Mouse (Mus musculus) small intestine, adult 10 weeks (tissue): Measurements from ENCODE around the gene Lipm. TPM values are rescaled to one million over a fixed set of nuclear protein-coding genes. Genes with fewer than 3 reads are reported as not detected.

Experiments
- polyA plus RNA-seq: library from polyadenylated mRNA; stranded (reverse); fragments of 350-450 nt; fragmentation: Illumina TruSeq; extraction: RNeasy Lipid Tissue Mini Kit (QIAGEN cat#74804); gene quantifications from one replicate; pipeline ENCODE4 v1.2.3, GENCODE M21; 2014; ENCODE audit warnings: low replicate concordance

Lipm gene
- polyA plus RNA-seq: not detected

DNA sequence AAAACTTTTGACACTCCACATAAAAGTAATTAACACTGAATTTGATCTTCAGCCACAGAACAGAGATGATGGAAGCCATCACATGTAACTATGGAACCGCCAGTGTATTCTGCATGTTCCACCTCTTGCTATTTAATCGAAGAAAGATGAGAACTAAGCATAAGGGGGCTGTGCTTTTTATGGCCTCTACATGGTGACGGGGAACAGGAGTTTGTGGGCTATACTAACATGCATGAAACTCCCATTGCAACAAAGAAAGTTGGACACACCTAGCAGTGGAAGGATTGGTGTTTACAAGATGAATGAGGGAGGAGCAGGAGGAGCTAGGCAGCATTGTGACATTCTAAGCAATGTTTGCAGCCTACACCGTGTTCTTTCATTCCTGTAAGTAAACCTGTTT is at the start of gene Lipm:
Lipm (plus strand) TSS at position 301 of the 400 bp plus-strand sequence.

DNA sequence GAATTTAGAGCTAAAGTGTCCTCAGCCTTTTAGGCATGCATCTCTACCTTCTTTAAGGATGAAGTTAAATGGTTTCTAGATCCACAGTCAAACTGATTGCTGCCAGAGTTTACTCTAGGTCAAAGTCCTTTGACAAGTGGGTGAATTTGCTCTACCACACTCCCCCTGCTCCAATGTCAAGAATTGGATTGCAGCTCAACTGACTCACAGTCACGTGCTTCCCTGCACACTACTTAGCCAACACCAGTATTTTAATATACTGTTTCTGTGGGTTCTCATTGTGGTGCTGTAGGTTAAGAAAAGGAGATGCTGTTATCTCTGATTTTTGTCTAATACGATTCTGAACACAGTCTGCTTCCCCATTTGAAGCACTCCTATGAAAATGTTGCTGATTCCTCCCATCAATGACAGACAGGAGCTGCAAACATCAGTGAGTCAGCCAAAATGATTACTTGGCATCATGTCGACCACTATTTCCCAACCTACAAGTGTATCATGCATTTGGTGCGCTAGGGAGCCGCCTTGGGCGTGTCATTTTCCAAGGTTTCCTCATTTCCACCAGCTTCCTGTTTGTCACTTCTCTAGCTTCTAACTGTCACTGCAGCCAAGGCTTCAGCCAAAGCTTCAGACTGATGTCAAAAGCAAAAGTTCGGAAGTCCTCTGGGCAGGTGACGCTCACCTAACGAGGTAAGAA is 33.8 kb upstream of the Lipm start, which contains the start of gene Lipn:
Lipn (plus strand) TSS at position 580 of the 694 bp plus-strand sequence.

DNA sequence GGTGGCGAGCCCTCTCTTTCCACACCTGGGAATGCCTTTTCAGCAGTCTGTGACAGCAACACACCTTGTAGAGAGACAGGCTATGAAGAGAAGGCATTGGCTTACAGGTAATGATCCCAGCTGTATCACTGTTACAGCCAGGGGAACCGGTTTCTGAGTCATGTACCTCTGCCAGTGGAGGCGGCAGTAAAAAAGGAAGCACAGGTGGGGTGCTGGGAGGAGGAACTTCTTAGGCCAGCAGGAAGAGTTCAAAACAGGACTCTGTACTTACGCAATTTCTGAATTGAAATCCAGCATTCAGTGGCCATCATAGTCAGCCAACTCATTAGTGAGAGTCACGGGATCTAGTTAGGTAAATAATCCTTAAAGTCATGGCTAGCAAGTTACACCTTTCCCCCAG is 65.2 kb downstream of the Lipm start, which contains the start of gene Ankrd22:
Ankrd22 (minus strand) TSS at position 163 of the 400 bp plus-strand sequence.

Other genes with a start within 250 kb of the Lipm start
- not detected for gene Lipf, start 139.7 kb upstream of the Lipm start, polyA plus RNA-seq
- gene Lipk, start 92.6 kb upstream of the Lipm start, polyA plus RNA-seq: 0.33 TPM
- not detected for gene Lipn, start 33.6 kb upstream of the Lipm start, polyA plus RNA-seq
- not detected for gene Ankrd22, start 65.1 kb downstream of the Lipm start, polyA plus RNA-seq
- 16.1 TPM for gene Stambpl1, start 91.3 kb downstream of the Lipm start, polyA plus RNA-seq
- 33.7 TPM for gene Acta2, start 154.7 kb downstream of the Lipm start, polyA plus RNA-seq
- 95.6 TPM for gene Fas, start 189.7 kb downstream of the Lipm start, polyA plus RNA-seq